Mouse (Mus musculus): ENCODE results near the gene Gm20219.

- no peak for TF ChIP-seq CTCF (IDR thresholded peaks at IDR 0.05; ENCODE audit: extremely low read depth, insufficient read depth, low read length)
- no peak for TF ChIP-seq POLR2A (IDR thresholded peaks at IDR 0.05; ENCODE audit: extremely low read depth, insufficient read depth, low read length)
Measured at GRCm38 (mm10) chr17:56551841-56552581, 2.2 kb downstream of the Gm20219 start.
